Comparison of ENCODE assay signal across 8 mouse cellular contexts in the genomic region with DNA sequence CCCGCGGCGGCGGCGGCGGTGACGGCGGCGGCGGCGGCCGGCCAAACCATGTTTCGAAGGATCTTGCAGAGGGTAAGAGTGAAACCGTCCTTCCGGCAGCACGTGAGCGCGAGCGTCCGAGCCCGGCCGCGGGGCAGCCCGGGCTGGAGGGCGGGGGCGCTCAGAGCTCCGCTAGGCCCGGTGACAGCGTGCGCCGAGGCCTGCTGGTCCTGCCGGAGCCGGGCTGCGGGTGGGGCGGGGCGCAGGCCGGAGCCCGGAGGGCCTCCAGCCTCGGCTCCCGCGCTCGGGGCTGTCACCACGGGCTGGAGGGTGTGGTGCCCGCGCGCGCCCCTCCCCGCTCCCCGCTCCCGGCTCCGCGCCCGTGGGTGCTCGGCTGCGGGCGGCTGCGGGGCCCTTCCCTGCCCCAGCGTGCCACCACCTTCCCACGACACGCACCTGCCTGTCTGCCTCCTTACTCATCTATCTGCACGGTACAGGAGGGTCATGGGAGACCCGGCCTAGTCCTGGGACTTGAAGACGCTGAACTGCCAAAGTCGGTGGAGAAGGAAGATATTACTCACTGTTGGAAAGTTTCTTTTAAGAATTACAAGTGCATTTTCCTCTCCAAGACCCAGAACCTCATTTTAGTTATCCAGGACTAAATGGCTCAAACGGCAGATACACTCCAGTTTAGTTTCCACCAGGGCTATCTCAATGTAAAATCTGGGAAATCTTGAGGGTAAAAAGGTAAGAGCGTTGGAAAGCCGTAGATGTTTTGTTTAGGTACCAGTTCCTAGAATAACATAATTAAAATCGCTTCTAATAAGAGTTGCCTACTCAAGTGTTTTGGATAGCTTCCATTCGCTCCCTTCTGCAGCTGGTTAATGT. TPM values are rescaled to one million over a fixed set of nuclear protein-coding genes. Genes with fewer than 3 reads are reported as not detected.
DNase-seq lines count a peak whose midpoint lies in the region; ATAC-seq and TF ChIP-seq lines count a peak whose summit lies in the region.

No protein-coding gene starts in this region.

- peak overlapping the region; percentile 69 for H3K9ac ChIP-seq in kidney, embryonic 15.5 days
- peak overlapping the region; percentile 63 for H3K9ac ChIP-seq in ES-E14 (ENCODE audit: insufficient read depth, low read depth, low read length, poor library complexity, severe bottlenecking)
- peak overlapping the region; percentile 77 for H3K9ac ChIP-seq in hindbrain, embryonic 14.5 days

- in situ Hi-C loops in ES-E14 (cut with MboI; ENCODE audit: low sequenced_read_pairs in 2 of 2, unreplicated experiment in 2 of 2), result no loop called here

- no peak for DNase-seq in kidney, adult 9 months
- DNase-seq in ES-E14 (ENCODE audit: low read depth, low spot score), result peak; percentile 17
- peak; percentile 47 for DNase-seq in hindbrain, embryonic 14.5 days (ENCODE audit: low spot score)
- peak; percentile 29 for DNase-seq in thymus, postnatal 25 days
- DNase-seq in cerebellum, adult 11-12 months, result no peak

- peak overlapping the region; percentile 76 for H3K4me3 ChIP-seq in kidney, embryonic 15.5 days (replicated peaks)
- peak overlapping the region; percentile 81 to 96 for H3K4me3 ChIP-seq in ES-E14 (ENCODE audit: insufficient read depth in 1 of 2, low read depth in 1 of 2, low read length in 2 of 2, poor library complexity in 1 of 2, severe bottlenecking in 1 of 2)
- peak overlapping the region; percentile 53 for H3K4me3 ChIP-seq in cortical plate, adult 2 months (ENCODE audit: insufficient read depth, low read length)
- H3K4me3 ChIP-seq in hindbrain, embryonic 14.5 days (replicated peaks; ENCODE audit: low read length), result peak overlapping the region; percentile 75

- no peak for TF ChIP-seq POLR2A in cortical plate, adult 2 months (IDR thresholded peaks at IDR 0.05; ENCODE audit: extremely low read depth, insufficient read depth, low read length)

- H3K9me3 ChIP-seq in kidney, embryonic 15.5 days (replicated peaks), result no peaks in the 10 kb centered on the region
- H3K9me3 ChIP-seq in ES-E14 (ENCODE audit: control insufficient read depth, insufficient read depth, low read depth, low read length), result no peaks in the 10 kb centered on the region
- H3K9me3 ChIP-seq in hindbrain, embryonic 14.5 days (ENCODE audit: control insufficient read depth, low read length), result no peaks in the 10 kb centered on the region

- no peaks in the 10 kb centered on the region for H3K36me3 ChIP-seq in kidney, embryonic 15.5 days
- H3K36me3 ChIP-seq in ES-E14 (ENCODE audit: control insufficient read depth, insufficient read depth, low read length, poor library complexity, severe bottlenecking), result no peaks in the 10 kb centered on the region
- no peaks in the 10 kb centered on the region for H3K36me3 ChIP-seq in hindbrain, embryonic 14.5 days (replicated peaks; ENCODE audit: control insufficient read depth, insufficient read depth)

- no peak for TF ChIP-seq CTCF in cortical plate, adult 2 months (IDR thresholded peaks at IDR 0.05; ENCODE audit: extremely low read depth, insufficient read depth, low read length)

- peaks cover 17% of the 10 kb centered on the region for H3K4me1 ChIP-seq in kidney, embryonic 15.5 days
- H3K4me1 ChIP-seq in ES-E14 (ENCODE audit: control insufficient read depth in 2 of 2, insufficient read depth in 2 of 2, low read length in 2 of 2, poor library complexity in 1 of 2), result peaks cover 0 to 3% of the 10 kb centered on the region in 2 experiments; a peak in 1 of 4 replicates
- no peaks in the 10 kb centered on the region; the same call in 1 of the 2 replicates for H3K4me1 ChIP-seq in cortical plate, adult 2 months (ENCODE audit: control insufficient read depth, insufficient read depth, low read length)
- peaks cover 20% of the 10 kb centered on the region for H3K4me1 ChIP-seq in hindbrain, embryonic 14.5 days (replicated peaks; ENCODE audit: control insufficient read depth, insufficient read depth, low read length)

- WGBS in kidney, embryonic 15.5 days, result 4% methylated on average over 65 of the region's 69 CpGs
- 5% methylated on average over 60 of the region's 69 CpGs for WGBS in hindbrain, embryonic 14.5 days

- peak; percentile 89 for ATAC-seq in kidney, embryonic 15.5 days (replicated peaks; ENCODE audit: low FRiP score)
- ATAC-seq in hindbrain, embryonic 14.5 days (ENCODE audit: low FRiP score), result peak; percentile 88
- peak; percentile 44 for ATAC-seq in megakaryocyte-erythroid progenitor cell, adult 5-6 weeks (replicated peaks; ENCODE audit: low FRiP score, low TSS enrichment, poor library complexity, severe bottlenecking)

- no peaks in the 10 kb centered on the region for H3K27me3 ChIP-seq in kidney, embryonic 15.5 days
- no peaks in the 10 kb centered on the region for H3K27me3 ChIP-seq in hindbrain, embryonic 14.5 days (ENCODE audit: control insufficient read depth, insufficient read depth, low read length)

- peak overlapping the region; percentile 90 for H3K27ac ChIP-seq in kidney, embryonic 15.5 days
- H3K27ac ChIP-seq in ES-E14 (ENCODE audit: insufficient read depth, low read depth, low read length, poor library complexity, severe bottlenecking), result no peak overlapping the region
- peak overlapping the region; percentile 52; the same call in 1 of the 2 replicates for H3K27ac ChIP-seq in cortical plate, adult 2 months (ENCODE audit: insufficient read depth, low read length)
- peak overlapping the region; percentile 90 for H3K27ac ChIP-seq in hindbrain, embryonic 14.5 days

- H3K4me2 ChIP-seq in kidney, embryonic 15.5 days, result peak overlapping the region; percentile 92
- H3K4me2 ChIP-seq in hindbrain, embryonic 14.5 days (replicated peaks), result peak overlapping the region; percentile 83

TF ChIP-seq in ES-E14, 5 proteins besides CTCF, POLR2A, EP300 and RAD21:
- TF ChIP-seq ZNF384 (IDR thresholded peaks at IDR 0.05; ENCODE audit: low read depth, low read length) (no peak), HCFC1 (IDR thresholded peaks at IDR 0.05; ENCODE audit: borderline replicate concordance, insufficient read depth, low read length) (peak; percentile 14; the same call in 1 of the 2 replicates)

RNA-seq across cellular contexts. Expression of a gene that starts 0.7 kb away (rescaled TPM):
- polyA plus RNA-seq in kidney, embryonic 15.5 days (2015; fragmentation: Nextera tagmentation; extraction: Ambion mirVana), result 17.3 and 18.1 TPM in 2 replicates
- 12.4 TPM in 2 replicates for total RNA-seq in ES-E14 (2012; rRNA removed)
- 14.5 and 15.0 TPM in 2 replicates for polyA plus RNA-seq in cortical plate, adult 2 months (2012; rRNA removed)
- polyA plus RNA-seq in hindbrain, embryonic 14.5 days (2014; fragmentation: Nextera tagmentation; extraction: Ambion mirVana), result 26.3 and 29.3 TPM in 2 replicates
- 24.1 and 27.6 TPM in 2 replicates for total RNA-seq in megakaryocyte-erythroid progenitor cell, adult 5-6 weeks (2014; fragmentation: Nextera tagmentation)
- total RNA-seq in megakaryocyte-erythroid progenitor cell, adult 5-6 weeks (2017), result 39.7 and 39.9 TPM in 2 replicates

Comparison
In these comparisons a context has a peak if more than half of its experiments do, and no peak if none do; other contexts are left out.
1. DNase-seq: peak in ES-E14 (single experiment), hindbrain, embryonic 14.5 days (single experiment) and thymus, postnatal 25 days (single experiment); none in kidney, adult 9 months (single experiment) and cerebellum, adult 11-12 months (single experiment).
2. Peak in every context shown above with its lines, with median percentiles within 50 percentile points of each other: ATAC-seq, H3K4me3 ChIP-seq and H3K9ac ChIP-seq.